Mouse (Mus musculus) MN1 (cell line): ENCODE data around the gene Cyp2d40.
A peak's percentile ranks its signal among the peaks of the same experiment; 100 is the strongest.
"Not testable (repeated sequence)": the region's sequence is repeated elsewhere in the genome, so short reads cannot be mapped to it uniquely, and the experiment has no call there.

Experiments
- DNase-seq: peaks from one replicate; pipeline ENCODE4 v3.0.0-alpha.2; 2016; ENCODE audit warnings: low spot score

The Cyp2d40 gene

GRCm38 (mm10) chr15:82763631-82764420 lies at the start of gene Cyp2d40:
Gene Cyp2d40, minus strand, starts transcription at chr15:82764183.
- no peak for DNase-seq

GRCm38 (mm10) chr15:82810556-82810955 lies 46.6 kb upstream of the Cyp2d40 start:
- DNase-seq: no peak

- DNase-seq: no peak
These were observed 45.5 kb upstream of the Cyp2d40 start for GRCm38 (mm10) chr15:82809511-82809910.

- no peak for DNase-seq
These were observed 43.2 kb upstream of the Cyp2d40 start for GRCm38 (mm10) chr15:82806969-82807763.

- peak; percentile 75 for DNase-seq
These were observed 41.0 kb upstream of the Cyp2d40 start for GRCm38 (mm10) chr15:82804708-82805639.

GRCm38 (mm10) chr15:82795936-82796440 lies 32.0 kb upstream of the Cyp2d40 start:
- no peak for DNase-seq

GRCm38 (mm10) chr15:82794277-82794676 lies 30.3 kb upstream of the Cyp2d40 start, which contains the start of gene Cyp2d26:
Gene Cyp2d26, minus strand, starts transcription at chr15:82794294.
- DNase-seq: no peak

GRCm38 (mm10) chr15:82793868-82794267 lies 29.9 kb upstream of the Cyp2d40 start:
- DNase-seq: no peak

- DNase-seq: no peak
These were observed 29.5 kb upstream of the Cyp2d40 start for GRCm38 (mm10) chr15:82793454-82793853.

- no peak for DNase-seq
These were observed 28.6 kb upstream of the Cyp2d40 start for GRCm38 (mm10) chr15:82792566-82792965.

GRCm38 (mm10) chr15:82784581-82784980 lies 20.6 kb upstream of the Cyp2d40 start:
- DNase-seq: no peak

GRCm38 (mm10) chr15:82783800-82784199 lies 19.8 kb upstream of the Cyp2d40 start:
- no peak for DNase-seq

- DNase-seq: not testable (repeated sequence)
These were observed 13.9 kb upstream of the Cyp2d40 start for GRCm38 (mm10) chr15:82777856-82778255.

- DNase-seq: no peak
These were observed 2.0 kb upstream of the Cyp2d40 start for GRCm38 (mm10) chr15:82765943-82766342.

- no peak for DNase-seq
These were observed 898 bp upstream of the Cyp2d40 start for GRCm38 (mm10) chr15:82764881-82765280.

GRCm38 (mm10) chr15:82748141-82748540 lies 15.8 kb downstream of the Cyp2d40 start:
- no peak for DNase-seq

GRCm38 (mm10) chr15:82747516-82747915 lies 16.5 kb downstream of the Cyp2d40 start:
- no peak for DNase-seq

- DNase-seq: not testable (repeated sequence)
These were observed 30.6 kb downstream of the Cyp2d40 start for GRCm38 (mm10) chr15:82733331-82733925.
